Mouse (Mus musculus) cerebellum, adult 2 months (tissue): ENCODE measurements at regions not wholly inside any gene's neighbourhood (a gene's known extent, or its start where the extent isn't known, plus 50 kb on each side); places are given as distances from the start of the nearest gene placed in this dataset.
A peak's percentile ranks its signal among the peaks of the same experiment; 100 is the strongest.

Experiments used
- DNase-seq, 2 experiments: peaks; one replicate each; pipeline ENCODE4 v3.0.0; 2021
- H3K27ac ChIP-seq: fragments of 200-500 bp; 2 replicates; pipeline ENCODE4 v1.5.1; 2012; ENCODE audit warnings: low read length, control low read depth, inconsistent platforms; ENCODE audit not compliant: insufficient read depth
- H3K27me3 ChIP-seq: fragments of 200-500 bp; 2 replicates; pipeline ENCODE4 v1.6.1; 2012; ENCODE audit warnings: inconsistent platforms, mild to moderate bottlenecking, low read length, moderate library complexity; ENCODE audit not compliant: control insufficient read depth, insufficient read depth
- H3K4me1 ChIP-seq: fragments of 200-500 bp; 2 replicates; pipeline ENCODE4 v1.6.1; 2011; ENCODE audit warnings: low read length; ENCODE audit not compliant: control insufficient read depth, insufficient read depth
- H3K4me3 ChIP-seq: fragments of 200-500 bp; replicated peaks from 2 replicates; pipeline ENCODE3; 2011; ENCODE audit warnings: mild to moderate bottlenecking, low read depth, low read length, control low read depth; ENCODE audit not compliant: insufficient read depth
- CTCF ChIP-seq: fragments of 200-500 bp; IDR thresholded peaks from 2 replicates; pipeline ENCODE4 v1.5.1; 2011; ENCODE audit warnings: low read depth, mild to moderate bottlenecking, control low read depth, low read length, moderate library complexity, borderline replicate concordance; ENCODE audit not compliant: insufficient read depth
- POLR2A ChIP-seq: fragments of 200-500 bp; IDR thresholded peaks from 2 replicates; pipeline ENCODE4 v1.6.1; 2011; ENCODE audit warnings: low read length, control low read depth, borderline replicate concordance; ENCODE audit not compliant: insufficient read depth
- WGBS: fragments of 180-500 bp; shearing (Covaris S2); methylation state at CpG from one replicate; pipeline ENCODE4 v1.1.7; 2018; 5-methylcytosine and 5-hydroxymethylcytosine counted together

DNA sequence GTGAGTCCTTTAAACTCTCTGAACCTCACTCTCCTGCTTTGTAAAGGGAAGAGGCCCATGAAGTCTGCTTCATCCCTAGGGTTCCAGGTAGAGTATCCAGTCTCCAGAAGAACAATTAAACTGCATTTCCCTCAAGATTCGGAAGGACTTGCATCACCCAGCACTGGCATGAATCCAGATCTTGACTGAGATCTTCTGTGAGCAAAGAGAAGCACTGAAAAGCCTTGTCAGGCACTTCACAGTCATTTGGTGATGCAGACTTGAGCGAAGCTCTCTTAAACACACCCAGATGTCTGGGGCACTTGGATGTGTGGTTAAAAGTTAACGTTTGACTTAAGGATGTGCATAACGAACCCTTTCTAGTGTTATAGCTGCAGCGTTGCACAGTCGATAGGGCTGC, 247.4 kb upstream of the Noct start:
- no peak overlapping the region for H3K4me3 ChIP-seq
- no peak overlapping the region for H3K27ac ChIP-seq
- H3K4me1 ChIP-seq = no peaks in the 10 kb centered on the region
- 72% methylated on average over 6 of the region's 6 CpGs for WGBS
- no peak for DNase-seq
- no peak for TF ChIP-seq CTCF
- TF ChIP-seq POLR2A = no peak
- no peaks in the 10 kb centered on the region; the same call in 1 of the 2 replicates for H3K27me3 ChIP-seq

DNA sequence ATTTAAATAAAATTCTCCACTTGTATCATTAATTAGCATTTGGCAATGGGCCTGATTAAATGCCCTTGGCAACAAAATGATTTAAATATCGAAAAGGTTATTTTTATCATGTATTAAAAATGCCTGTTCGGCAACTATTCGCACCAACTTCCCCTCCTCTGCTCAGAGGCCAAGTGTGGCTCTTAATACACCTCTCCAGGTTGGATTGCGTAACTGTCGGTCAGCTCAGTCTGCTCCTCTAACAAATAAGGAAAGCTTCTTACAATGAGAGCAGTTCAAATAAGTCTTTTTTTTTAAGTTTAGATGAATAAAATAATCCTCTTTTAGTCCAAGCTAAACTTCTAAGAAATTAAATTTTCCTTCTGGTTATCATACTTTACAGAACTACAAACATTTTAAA, 245.6 kb upstream of the Noct start:
- H3K27me3 ChIP-seq = no peaks in the 10 kb centered on the region; the same call in 1 of the 2 replicates
- H3K4me3 ChIP-seq = no peak overlapping the region
- H3K4me1 ChIP-seq = no peaks in the 10 kb centered on the region
- H3K27ac ChIP-seq = no peak overlapping the region
- no peak for DNase-seq
- 82% methylated on average over 5 of the region's 5 CpGs for WGBS
- no peak for TF ChIP-seq CTCF
- no peak for TF ChIP-seq POLR2A

DNA sequence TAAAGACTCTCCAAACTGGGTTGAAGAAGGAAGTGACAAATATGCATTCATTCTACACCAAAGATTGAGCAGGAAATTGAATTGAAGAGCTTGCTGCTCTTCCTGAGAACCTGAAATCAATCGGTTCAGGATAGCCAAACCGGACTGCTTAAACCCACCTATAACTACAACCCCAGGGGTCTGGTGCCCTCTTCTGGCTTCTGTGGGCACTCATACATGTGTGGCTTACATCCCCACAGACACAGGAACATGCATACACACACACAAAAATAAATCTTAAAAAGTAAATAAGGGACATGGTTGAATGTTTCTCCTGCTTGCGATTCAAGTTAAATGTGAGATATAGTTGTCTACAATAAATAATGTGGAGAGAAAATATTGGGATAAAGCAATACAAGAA, 244.7 kb upstream of the Noct start:
- no peak overlapping the region for H3K27ac ChIP-seq
- WGBS = 81% methylated on average over 3 of the region's 3 CpGs
- H3K27me3 ChIP-seq = no peaks in the 10 kb centered on the region; the same call in 1 of the 2 replicates
- TF ChIP-seq CTCF (no peak), POLR2A (no peak)
- no peak for DNase-seq
- H3K4me3 ChIP-seq = no peak overlapping the region
- no peaks in the 10 kb centered on the region for H3K4me1 ChIP-seq

DNA sequence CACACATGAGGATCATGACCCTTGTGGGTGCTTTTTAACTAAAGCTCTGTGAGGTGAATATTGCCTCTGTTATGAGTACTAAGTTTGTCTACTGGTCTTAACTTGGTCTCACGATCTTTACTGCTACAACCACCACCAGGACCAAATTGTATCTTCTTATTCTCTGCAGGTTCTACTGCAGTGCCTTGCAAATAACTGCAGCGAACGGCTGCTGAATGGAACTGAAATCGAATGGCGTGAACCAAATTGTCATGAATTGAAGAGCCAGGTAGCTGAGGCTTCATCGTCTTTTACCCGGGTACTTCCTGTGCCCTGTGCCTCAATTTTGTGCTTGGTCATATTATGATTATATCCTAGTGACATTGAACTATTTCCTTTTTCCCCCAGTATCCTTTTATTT, 242.5 kb upstream of the Noct start:
- Histone ChIP-seq H3K27me3 (no peaks in the 10 kb centered on the region; the same call in 1 of the 2 replicates), H3K4me1 (no peaks in the 10 kb centered on the region), H3K27ac (no peak overlapping the region), H3K4me3 (no peak overlapping the region)
- no peak for TF ChIP-seq POLR2A
- no peak for TF ChIP-seq CTCF
- WGBS = 97% methylated on average over 7 of the region's 7 CpGs
- DNase-seq = no peak

DNA sequence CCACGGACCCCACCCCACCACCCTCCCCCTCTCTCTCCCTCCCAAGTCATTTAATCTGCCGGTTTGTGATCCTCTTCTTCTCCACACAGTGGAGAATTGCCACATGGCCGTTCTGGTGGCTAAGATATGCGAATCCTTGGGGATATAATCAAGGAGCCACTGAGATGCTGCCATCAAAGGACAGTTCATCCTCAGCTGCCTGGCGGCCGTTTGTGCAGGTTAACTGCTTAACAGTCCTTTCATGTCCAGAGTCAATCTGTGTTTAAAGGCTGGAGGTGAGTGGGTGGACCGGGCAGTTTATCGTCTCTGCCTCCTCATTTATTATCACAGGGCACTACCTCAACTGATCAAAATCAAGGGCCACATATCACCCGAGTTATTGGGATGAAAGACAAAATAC, 241.6 kb upstream of the Noct start:
- no peak for TF ChIP-seq POLR2A
- TF ChIP-seq CTCF = no peak
- WGBS = 49% methylated on average over 9 of the region's 9 CpGs
- H3K27ac ChIP-seq = no peak overlapping the region

DNA sequence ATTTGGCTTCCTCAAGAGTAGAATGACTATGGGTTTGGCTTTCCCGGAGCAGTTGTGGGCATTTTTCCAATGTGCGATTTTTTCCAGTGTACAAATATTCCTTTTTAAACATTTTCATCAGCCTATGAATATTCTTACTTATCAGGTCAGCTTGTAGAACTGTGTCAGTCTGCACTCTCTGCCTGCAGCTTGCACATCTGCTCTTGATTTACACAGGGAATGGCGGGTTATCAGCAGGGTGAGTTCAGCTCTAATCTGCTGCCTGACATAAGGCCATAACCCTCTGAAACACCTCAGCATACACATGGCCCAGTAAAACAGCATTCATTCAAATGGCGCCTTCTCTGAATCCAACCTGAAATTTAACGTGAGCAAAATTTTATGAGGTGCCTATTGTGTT, 241.1 kb upstream of the Noct start:
- Histone ChIP-seq H3K27ac (no peak overlapping the region), H3K4me1 (no peaks in the 10 kb centered on the region), H3K4me3 (no peak overlapping the region), H3K27me3 (no peaks in the 10 kb centered on the region; the same call in 1 of the 2 replicates)
- TF ChIP-seq POLR2A = no peak
- TF ChIP-seq CTCF = no peak
- peak in 1 of 2 experiments; percentile 1 for DNase-seq
- 61% methylated on average over 5 of the region's 5 CpGs for WGBS

More for the DNA sequence above, 241.6 kb upstream of the Noct start:
- H3K4me3 ChIP-seq = no peak overlapping the region
- no peak for DNase-seq
- no peaks in the 10 kb centered on the region; the same call in 1 of the 2 replicates for H3K27me3 ChIP-seq
- no peaks in the 10 kb centered on the region for H3K4me1 ChIP-seq

DNA sequence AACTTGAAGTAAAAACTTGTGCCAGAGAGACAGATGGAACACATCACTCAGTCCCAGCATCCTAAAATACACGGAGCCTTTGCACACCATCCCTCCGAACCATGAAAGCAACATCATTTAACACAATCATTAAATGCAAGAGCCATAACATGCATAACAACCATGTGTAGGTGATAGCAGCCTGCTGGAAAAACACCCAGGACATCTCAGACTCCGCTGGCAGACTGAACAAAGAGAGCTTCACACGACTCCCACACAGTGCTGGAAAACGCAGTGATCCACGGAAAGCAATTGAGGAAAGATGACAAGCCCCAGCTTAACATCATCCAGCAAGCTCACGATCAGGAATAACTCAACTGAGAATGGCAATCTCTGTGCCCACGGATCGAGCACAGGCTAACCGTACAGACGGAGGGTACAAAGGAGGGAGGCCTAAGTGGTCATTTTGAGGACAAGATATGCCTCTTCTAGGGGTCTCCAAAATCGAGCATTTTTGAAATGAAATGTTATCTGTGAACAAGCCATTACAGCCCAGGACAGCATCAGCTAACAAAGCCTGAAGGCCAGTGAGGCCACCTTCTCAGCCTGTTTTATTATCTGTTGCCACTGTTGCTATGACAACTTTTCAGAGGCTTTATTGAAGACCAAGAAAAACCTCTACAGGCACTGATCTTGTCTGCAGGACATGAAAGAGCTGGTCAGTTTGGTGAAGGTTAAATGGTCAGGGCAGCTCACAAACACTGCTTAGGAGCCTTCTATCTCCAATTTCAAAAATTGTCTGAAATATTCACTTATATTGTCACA, 240.1 kb upstream of the Noct start:
- Histone ChIP-seq H3K4me3 (no peak overlapping the region), H3K4me1 (no peaks in the 10 kb centered on the region), H3K27me3 (no peaks in the 10 kb centered on the region; the same call in 1 of the 2 replicates), H3K27ac (no peak overlapping the region)
- WGBS = 42% methylated on average over 12 of the region's 12 CpGs
- no peak for DNase-seq
- TF ChIP-seq CTCF (no peak), POLR2A (no peak)

DNA sequence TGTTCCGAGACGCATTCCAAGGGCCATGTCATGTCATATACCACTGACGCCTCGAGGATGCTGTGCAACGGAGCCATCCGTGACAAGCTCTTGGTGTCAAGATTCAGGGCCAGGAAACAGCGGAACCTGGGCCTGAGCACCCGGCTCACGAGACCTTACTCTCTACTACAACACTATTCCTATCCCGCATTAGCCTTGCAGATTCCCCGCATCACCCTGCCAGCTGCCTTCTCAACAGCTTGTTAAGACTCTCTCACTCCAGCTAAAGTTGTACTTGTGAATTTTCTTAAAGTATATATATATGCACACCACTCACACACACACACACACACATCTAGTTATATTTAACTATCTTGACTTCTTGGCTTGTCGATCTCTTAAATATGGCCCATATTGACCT, 236.4 kb upstream of the Noct start:
- DNase-seq = no peak
- Histone ChIP-seq H3K27me3 (no peaks in the 10 kb centered on the region), H3K4me3 (no peak overlapping the region), H3K4me1 (no peaks in the 10 kb centered on the region), H3K27ac (no peak overlapping the region)
- TF ChIP-seq CTCF (no peak), POLR2A (no peak)
- WGBS = 95% methylated on average over 12 of the region's 12 CpGs
